Mouse (Mus musculus) embryonic facial prominence, embryonic 13.5 days (tissue): ENCODE results near the gene Tmem106a. TPM values are rescaled to one million over a fixed set of nuclear protein-coding genes. Genes with fewer than 3 reads are reported as not detected.

Experiments used
- polyA plus RNA-seq: library from polyadenylated mRNA; unstranded; fragments of >200 nt; fragmentation: Nextera tagmentation; extraction: Ambion mirVana; gene quantifications from 2 replicates; pipeline ENCODE4 v1.2.1, GENCODE M21; 2015

Gene Tmem106a
- polyA plus RNA-seq, 1 experiment from 2014 or later, result 3.6 TPM

Other genes starting within 250 kb of the Tmem106a start
- not detected in 2 replicates for gene G6pc, start 214.7 kb upstream of the Tmem106a start, polyA plus RNA-seq
- gene Aarsd1, start 164.6 kb upstream of the Tmem106a start, polyA plus RNA-seq, result 73.9 and 88.6 TPM in 2 replicates
- 9.7 and 10.4 TPM in 2 replicates for gene Gm27029, start 157.4 kb upstream of the Tmem106a start, polyA plus RNA-seq
- gene Rundc1, start 157.2 kb upstream of the Tmem106a start, polyA plus RNA-seq, result 19.5 and 21.8 TPM in 2 replicates
- gene Ptges3l, start 156.9 kb upstream of the Tmem106a start, polyA plus RNA-seq, result 5.5 and 8.1 TPM in 2 replicates
- gene Rpl27, start 139.9 kb upstream of the Tmem106a start, polyA plus RNA-seq, result 342 and 404 TPM in 2 replicates
- gene Ifi35, start 133.8 kb upstream of the Tmem106a start, polyA plus RNA-seq, result 9.1 and 10.9 TPM in 2 replicates
- 14.0 and 16.8 TPM in 2 replicates for gene Rnd2, start 117.2 kb upstream of the Tmem106a start, polyA plus RNA-seq
- gene Vat1, start 116.0 kb upstream of the Tmem106a start, polyA plus RNA-seq, result 34.2 and 37.5 TPM in 2 replicates
- gene Brca1, start 30.3 kb upstream of the Tmem106a start, polyA plus RNA-seq, result 10.6 and 14.8 TPM in 2 replicates
- 77.1 and 80.7 TPM in 2 replicates for gene Nbr1, start 30.1 kb upstream of the Tmem106a start, polyA plus RNA-seq
- not detected in 2 replicates for gene Gm11634, start 17.0 kb downstream of the Tmem106a start, polyA plus RNA-seq
- gene Rdm1, start 45.0 kb downstream of the Tmem106a start, polyA plus RNA-seq, result 55.5 and 63.7 TPM in 2 replicates
- gene Arl4d, start 83.3 kb downstream of the Tmem106a start, polyA plus RNA-seq, result 3.3 and 3.4 TPM in 2 replicates
- 45.0 and 49.0 TPM in 2 replicates for gene Dhx8, start 150.7 kb downstream of the Tmem106a start, polyA plus RNA-seq
- 11.1 and 13.2 TPM in 2 replicates for gene Etv4, start 203.1 kb downstream of the Tmem106a start, polyA plus RNA-seq